Mouse (Mus musculus) midbrain, embryonic 16.5 days (tissue): ENCODE results near the gene Pisd. TPM values are rescaled to one million over a fixed set of nuclear protein-coding genes. Genes with fewer than 3 reads are reported as not detected.
"Not testable (repeated sequence)": the region's sequence is repeated elsewhere in the genome, so short reads cannot be mapped to it uniquely, and the experiment has no call there.

Source experiments
- ATAC-seq: fragments of 200-750 bp; cut with Nextera tagmentation; 2 replicates; pipeline ENCODE4 v1.8.0; 2017; ENCODE audit warnings: moderate TSS enrichment
- H3K27ac ChIP-seq: fragments of 300-500 bp; sonication (generic); 2 replicates; pipeline ENCODE4 v1.5.1; 2014; ENCODE audit warnings: mild to moderate bottlenecking, low read length, mixed read lengths
- H3K27me3 ChIP-seq: fragments of 300-500 bp; sonication (generic); 2 replicates; pipeline ENCODE4 v1.6.1; 2014; ENCODE audit warnings: low read depth, low read length, mixed read lengths; ENCODE audit not compliant: control insufficient read depth, insufficient read depth
- H3K36me3 ChIP-seq: fragments of 300-500 bp; sonication (generic); 2 replicates; pipeline ENCODE4 v1.6.1; 2014; ENCODE audit warnings: mild to moderate bottlenecking, low read length, moderate library complexity, mixed read lengths; ENCODE audit not compliant: control insufficient read depth, insufficient read depth
- H3K4me1 ChIP-seq: fragments of 300-500 bp; sonication (generic); 2 replicates; pipeline ENCODE4 v1.6.1; 2014; ENCODE audit warnings: mild to moderate bottlenecking, low read length, mixed read lengths; ENCODE audit not compliant: control insufficient read depth, insufficient read depth
- H3K4me2 ChIP-seq: fragments of 300-500 bp; sonication (generic); 2 replicates; pipeline ENCODE4 v1.6.1; 2014; ENCODE audit warnings: mild to moderate bottlenecking, low read length, mixed read lengths
- H3K4me3 ChIP-seq: fragments of 300-500 bp; sonication (generic); 2 replicates; pipeline ENCODE4 v1.5.1; 2014; ENCODE audit warnings: low read depth, mild to moderate bottlenecking, low read length, moderate library complexity, mixed read lengths
- H3K9ac ChIP-seq: fragments of 300-500 bp; sonication (generic); 2 replicates; pipeline ENCODE4 v1.6.1; 2014; ENCODE audit warnings: low read depth, low read length, mixed read lengths
- H3K9me3 ChIP-seq: fragments of 300-500 bp; sonication (generic); replicated peaks from 2 replicates; pipeline ENCODE4 v1.6.1; 2014; ENCODE audit warnings: mild to moderate bottlenecking, low read length, mixed read lengths; ENCODE audit not compliant: control insufficient read depth, poor library complexity, severe bottlenecking
- WGBS: fragments of 180-500 bp; shearing (Covaris S2); extraction: QIAGEN DNeasy Blood & Tissue Kit; methylation state at CpG from one replicate; pipeline ENCODE4 v1.1.7; 2014; 5-methylcytosine and 5-hydroxymethylcytosine counted together
- polyA plus RNA-seq: library from polyadenylated mRNA; unstranded; fragments of >200 nt; fragmentation: Nextera tagmentation; extraction: Ambion mirVana; gene quantifications from 2 replicates; pipeline ENCODE4 v1.2.1, GENCODE M21; 2015

Gene Pisd
- polyA plus RNA-seq, 1 experiment from 2014 or later: 109 TPM

- not testable (repeated sequence) for H3K4me2 ChIP-seq, H3K36me3 ChIP-seq, H3K27me3 ChIP-seq, H3K4me1 ChIP-seq, H3K9me3 ChIP-seq, H3K27ac ChIP-seq, H3K9ac ChIP-seq, H3K4me3 ChIP-seq
- WGBS: 93% methylated on average over 3 of the region's 3 CpGs
- peak; percentile 37; the same call in 1 of the 2 replicates for ATAC-seq
Observed at GRCm38 (mm10) chr5:32736770-32737169, 48.7 kb downstream of the Pisd start.

GRCm38 (mm10) chr5:32735779-32736178 lies 49.7 kb downstream of the Pisd start:
- Histone ChIP-seq H3K27ac (no peak overlapping the region), H3K9me3 (no peaks in the 10 kb centered on the region), H3K4me2 (no peak overlapping the region), H3K4me3 (no peak overlapping the region), H3K27me3 (no peaks in the 10 kb centered on the region), H3K9ac (no peak overlapping the region), H3K36me3 (no peaks in the 10 kb centered on the region), H3K4me1 (no peaks in the 10 kb centered on the region)
- 90% methylated on average over 5 of the region's 6 CpGs for WGBS
- no peak for ATAC-seq

DNA sequence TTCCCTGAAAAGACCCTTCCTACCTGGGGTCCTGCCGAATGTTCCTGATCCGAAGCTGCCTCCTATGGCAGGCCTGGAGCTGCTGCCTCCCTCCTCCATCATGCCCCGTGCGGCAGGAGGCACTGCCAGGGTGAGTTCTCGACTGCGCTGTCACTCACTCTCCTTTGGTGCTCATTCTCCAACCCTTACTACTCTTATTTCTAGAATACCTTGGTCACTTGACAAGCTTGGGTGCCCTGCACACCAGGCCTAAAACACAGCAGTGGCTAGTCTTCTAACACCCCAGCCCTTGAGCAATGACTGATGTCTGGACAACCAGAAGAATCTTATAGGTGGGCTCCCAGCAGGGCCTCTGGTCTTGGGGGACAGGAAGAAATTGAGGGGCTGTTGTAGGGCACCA lies 51.6 kb downstream of the Pisd start:
- H3K36me3 ChIP-seq, H3K4me1 ChIP-seq, H3K27ac ChIP-seq, H3K9me3 ChIP-seq, H3K9ac ChIP-seq, H3K4me2 ChIP-seq, H3K27me3 ChIP-seq, H3K4me3 ChIP-seq: not testable (repeated sequence)
- 95% methylated on average over 6 of the region's 6 CpGs for WGBS
- peak; percentile 52; the same call in 1 of the 2 replicates for ATAC-seq

DNA sequence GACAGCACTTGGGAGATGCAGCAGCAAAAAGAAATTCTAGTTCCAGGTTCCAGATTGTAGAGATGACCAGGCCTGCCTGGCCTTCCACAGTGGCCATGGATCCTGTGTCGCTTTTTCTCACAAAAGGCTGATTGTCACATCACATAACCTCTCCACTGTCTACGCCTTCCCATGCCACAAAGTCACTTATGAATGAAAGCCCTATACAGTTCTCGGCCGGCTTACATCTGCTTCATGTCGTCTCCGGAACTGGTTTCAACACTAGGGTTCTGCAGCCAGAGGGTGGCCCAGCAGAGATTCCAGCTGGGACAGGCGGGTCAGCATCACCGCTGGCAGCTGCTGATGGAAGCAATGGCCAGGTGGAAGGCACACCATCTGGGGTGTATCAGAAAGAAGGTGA lies 56.6 kb downstream of the Pisd start:
- Histone ChIP-seq H3K9me3 (no peaks in the 10 kb centered on the region), H3K9ac (no peak overlapping the region), H3K36me3 (no peaks in the 10 kb centered on the region), H3K4me3 (no peak overlapping the region), H3K27ac (no peak overlapping the region), H3K4me1 (no peaks in the 10 kb centered on the region), H3K27me3 (no peaks in the 10 kb centered on the region), H3K4me2 (no peak overlapping the region)
- 95% methylated on average over 8 of the region's 8 CpGs for WGBS
- no peak for ATAC-seq

- 94% methylated on average over 7 of the region's 7 CpGs for WGBS
- H3K9ac ChIP-seq: no peak overlapping the region
- H3K4me3 ChIP-seq: no peak overlapping the region
- no peaks in the 10 kb centered on the region for H3K27me3 ChIP-seq
- no peak overlapping the region for H3K4me2 ChIP-seq
- H3K27ac ChIP-seq: no peak overlapping the region
- ATAC-seq: no peak
- H3K36me3 ChIP-seq: no peaks in the 10 kb centered on the region
- H3K9me3 ChIP-seq: no peaks in the 10 kb centered on the region
- no peaks in the 10 kb centered on the region for H3K4me1 ChIP-seq
Observed at GRCm38 (mm10) chr5:32728300-32728699, 57.1 kb downstream of the Pisd start.

- H3K9me3 ChIP-seq, H3K4me3 ChIP-seq, ATAC-seq, H3K36me3 ChIP-seq, H3K27me3 ChIP-seq, H3K9ac ChIP-seq, H3K4me2 ChIP-seq, H3K27ac ChIP-seq, H3K4me1 ChIP-seq: not testable (repeated sequence)
- WGBS: 72% methylated on average over 3 of the region's 3 CpGs
Observed at GRCm38 (mm10) chr5:32725397-32725796, 60.0 kb downstream of the Pisd start.

GRCm38 (mm10) chr5:32723981-32724380 lies 61.5 kb downstream of the Pisd start:
- no peak overlapping the region for H3K4me3 ChIP-seq
- H3K9me3 ChIP-seq: no peaks in the 10 kb centered on the region
- no peak overlapping the region for H3K9ac ChIP-seq
- H3K4me2 ChIP-seq: no peak overlapping the region
- no peaks in the 10 kb centered on the region for H3K36me3 ChIP-seq
- ATAC-seq: no peak
- WGBS: 93% methylated on average over 7 of the region's 7 CpGs
- H3K27ac ChIP-seq: no peak overlapping the region
- H3K27me3 ChIP-seq: no peaks in the 10 kb centered on the region
- H3K4me1 ChIP-seq: no peaks in the 10 kb centered on the region

DNA sequence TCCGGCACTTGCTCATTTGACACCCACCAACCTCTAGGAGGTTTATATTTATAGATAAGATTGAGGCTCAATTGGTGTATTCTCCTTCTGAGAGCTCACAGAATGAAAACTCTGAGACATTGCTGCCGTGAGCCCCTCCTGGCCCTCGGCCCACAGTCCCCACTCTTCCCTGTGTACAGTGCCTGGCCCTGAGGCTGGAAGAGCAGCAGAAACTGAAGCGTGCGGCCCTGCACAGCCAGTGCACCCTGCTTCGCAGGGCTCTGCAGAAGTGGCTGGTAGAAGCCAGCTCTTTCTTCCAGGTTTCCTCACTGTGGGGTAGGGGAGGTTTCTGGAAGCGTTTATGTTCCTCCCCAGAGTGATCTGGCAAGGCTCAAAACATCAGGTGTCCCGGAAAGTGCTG lies 62.7 kb downstream of the Pisd start:
- not testable (repeated sequence) for H3K4me3 ChIP-seq, H3K9ac ChIP-seq, H3K36me3 ChIP-seq, ATAC-seq, H3K27ac ChIP-seq, H3K4me2 ChIP-seq, H3K27me3 ChIP-seq, H3K4me1 ChIP-seq, H3K9me3 ChIP-seq
- 84% methylated on average over 8 of the region's 8 CpGs for WGBS

DNA sequence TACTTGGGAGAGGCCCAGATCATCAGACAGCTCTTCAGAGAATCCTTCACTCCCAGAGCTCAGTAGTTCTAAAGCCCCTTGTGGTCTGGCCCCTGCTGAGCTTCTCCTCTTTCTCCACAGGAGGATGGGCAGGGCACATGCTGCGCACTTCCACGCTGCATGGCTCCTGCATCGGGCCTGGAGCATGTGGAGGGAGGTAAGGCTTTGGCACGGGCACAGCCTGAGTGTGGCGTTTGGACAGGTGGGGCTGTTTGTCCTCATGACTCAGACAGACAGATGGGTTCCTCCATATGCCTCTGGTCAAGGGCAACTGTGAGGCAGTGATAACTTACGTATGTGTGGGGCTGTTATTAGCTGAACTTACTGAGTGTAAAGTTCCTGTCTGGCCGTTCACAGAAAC lies 63.2 kb downstream of the Pisd start:
- Histone ChIP-seq H3K4me1 (no peaks in the 10 kb centered on the region), H3K4me2 (no peak overlapping the region), H3K4me3 (no peak overlapping the region), H3K27me3 (no peaks in the 10 kb centered on the region), H3K9ac (no peak overlapping the region), H3K9me3 (no peaks in the 10 kb centered on the region), H3K36me3 (no peaks in the 10 kb centered on the region), H3K27ac (no peak overlapping the region)
- WGBS: 71% methylated on average over 7 of the region's 7 CpGs
- no peak for ATAC-seq

- Histone ChIP-seq H3K4me3 (no peak overlapping the region), H3K9me3 (no peaks in the 10 kb centered on the region), H3K4me2 (no peak overlapping the region), H3K9ac (0 out of 2 replicates have a peak overlapping the region, but pooled peaks have one; percentile 14), H3K4me1 (no peaks in the 10 kb centered on the region), H3K27me3 (no peaks in the 10 kb centered on the region), H3K27ac (no peak overlapping the region), H3K36me3 (no peaks in the 10 kb centered on the region)
- no peak for ATAC-seq
- WGBS: 76% methylated on average over 3 of the region's 3 CpGs
Observed at GRCm38 (mm10) chr5:32721316-32721715, 64.1 kb downstream of the Pisd start.
